ENCODE assay signal across 28 mouse cellular contexts in genomic region chr15:89000367-89000766, GRCm38 (mm10). TPM values are rescaled to one million over a fixed set of nuclear protein-coding genes. Genes with fewer than 3 reads are reported as not detected.
"Had no signal": no experiment of that assay in that cellular context is flagged by ENCODE, and none has a peak within 500 bp of the region (broad histone marks: within the 10 kb centered on the region; RNA-seq: fewer than 3 reads in every experiment).

No protein-coding gene starts in this region.

- H3K4me3 ChIP-seq: embryonic facial prominence, embryonic 10.5 days; embryonic facial prominence, embryonic 12.5 days; embryonic facial prominence, embryonic 13.5 days; embryonic facial prominence, embryonic 15.5 days; erythroblast, embryonic 14.5 days; forebrain, embryonic 10.5 days; forebrain, embryonic 12.5 days; forebrain, embryonic 13.5 days; forebrain, embryonic 15.5 days; gastrocnemius, adult 2 months; heart, adult 2 months had no signal

- H3K36me3 ChIP-seq: embryonic facial prominence, embryonic 10.5 days; embryonic facial prominence, embryonic 12.5 days; embryonic facial prominence, embryonic 13.5 days; embryonic facial prominence, embryonic 15.5 days; forebrain, embryonic 10.5 days; forebrain, embryonic 12.5 days; forebrain, embryonic 15.5 days had no signal

- ATAC-seq: forebrain, embryonic 13.5 days; forebrain, embryonic 14.5 days; forebrain, embryonic 15.5 days; forebrain, embryonic 16.5 days; forebrain, postnatal 0 days had no signal

- H3K4me2 ChIP-seq: embryonic facial prominence, embryonic 12.5 days; embryonic facial prominence, embryonic 13.5 days; embryonic facial prominence, embryonic 15.5 days; forebrain, embryonic 12.5 days; forebrain, embryonic 13.5 days; forebrain, embryonic 15.5 days had no signal

- H3K27me3 ChIP-seq: embryonic facial prominence, embryonic 12.5 days; embryonic facial prominence, embryonic 13.5 days; embryonic facial prominence, embryonic 15.5 days; forebrain, embryonic 12.5 days; forebrain, embryonic 13.5 days; forebrain, embryonic 15.5 days had no signal

RNA-seq across cellular contexts. Expression of gene Mov10l1, which starts 17.7 kb away (rescaled TPM):
- total RNA-seq: common myeloid progenitor, adult 5-6 weeks; gastrocnemius, adult 18-20 months; gastrocnemius, adult 2 months; gastrocnemius, adult 8-10 months; gastrocnemius, postnatal 10 days; gastrocnemius, postnatal 14 days; gastrocnemius, postnatal 25 days; gastrocnemius, postnatal 36 days; granulocyte monocyte progenitor cell, adult 5-6 weeks had no signal
- polyA plus RNA-seq: cortical plate, adult 2 months; embryonic facial prominence, embryonic 10.5 days; embryonic facial prominence, embryonic 13.5 days; erythroblast, embryonic 14.5 days; forebrain, embryonic 10.5 days; forebrain, embryonic 11.5 days; forebrain, embryonic 12.5 days; forebrain, embryonic 13.5 days; forebrain, embryonic 14.5 days; forebrain, embryonic 15.5 days; forebrain, embryonic 16.5 days; frontal cortex, adult 2 months had no signal

RNA-seq across cellular contexts. Expression of gene Mlc1, which starts 21.6 kb away (rescaled TPM):
- total RNA-seq: common myeloid progenitor, adult 5-6 weeks; gastrocnemius, adult 18-20 months; gastrocnemius, adult 2 months; gastrocnemius, postnatal 36 days; granulocyte monocyte progenitor cell, adult 5-6 weeks; heart, adult 18-20 months; heart, adult 2 months; heart, adult 8-10 months had no signal
- polyA plus RNA-seq: embryonic facial prominence, embryonic 15.5 days; erythroblast, embryonic 14.5 days; heart, adult 2 months had no signal

RNA-seq across cellular contexts. Expression of gene Ttll8, which starts 46.1 kb away (rescaled TPM):
- total RNA-seq: common myeloid progenitor, adult 5-6 weeks; gastrocnemius, adult 18-20 months; gastrocnemius, adult 2 months; gastrocnemius, adult 8-10 months; gastrocnemius, postnatal 10 days; gastrocnemius, postnatal 14 days; gastrocnemius, postnatal 25 days; gastrocnemius, postnatal 36 days; granulocyte monocyte progenitor cell, adult 5-6 weeks; heart, adult 18-20 months; heart, adult 2 months; heart, adult 8-10 months had no signal
- polyA plus RNA-seq: embryonic facial prominence, embryonic 10.5 days; embryonic facial prominence, embryonic 11.5 days; embryonic facial prominence, embryonic 12.5 days; embryonic facial prominence, embryonic 13.5 days; erythroblast, embryonic 14.5 days; forebrain, embryonic 10.5 days; forebrain, embryonic 13.5 days; forebrain, embryonic 15.5 days had no signal

RNA-seq across cellular contexts. Expression of gene Panx2, which starts 59.2 kb away (rescaled TPM):
- total RNA-seq: gastrocnemius, adult 18-20 months; gastrocnemius, adult 2 months; gastrocnemius, adult 8-10 months; gastrocnemius, postnatal 25 days; gastrocnemius, postnatal 36 days; granulocyte monocyte progenitor cell, adult 5-6 weeks had no signal
- polyA plus RNA-seq: erythroblast, embryonic 14.5 days had no signal
